Mouse (Mus musculus) heart, embryonic 15.5 days (tissue): ENCODE data around the gene Mettl25. TPM values are rescaled to one million over a fixed set of nuclear protein-coding genes. Genes with fewer than 3 reads are reported as not detected.

ENCODE experiments used
- ATAC-seq: fragments of 200-750 bp; cut with Nextera tagmentation; replicated peaks from 2 replicates; pipeline ENCODE4 v1.8.0; 2017; ENCODE audit warnings: low read depth, moderate TSS enrichment; ENCODE audit not compliant: insufficient number of reproducible peaks, insufficient read depth, low FRiP score
- H3K27ac ChIP-seq: fragments of 300-500 bp; sonication (generic); 2 replicates; pipeline ENCODE4 v1.5.1; 2015; ENCODE audit warnings: mild to moderate bottlenecking, inconsistent platforms
- H3K27me3 ChIP-seq: fragments of 300-500 bp; sonication (generic); 2 replicates; pipeline ENCODE4 v1.6.1; 2015; ENCODE audit warnings: inconsistent platforms
- H3K36me3 ChIP-seq: fragments of 300-500 bp; sonication (generic); 2 replicates; pipeline ENCODE4 v1.6.1; 2015; ENCODE audit warnings: mild to moderate bottlenecking, inconsistent platforms
- H3K4me1 ChIP-seq: fragments of 300-500 bp; sonication (generic); replicated peaks from 2 replicates; pipeline ENCODE4 v1.6.1; 2015; ENCODE audit warnings: inconsistent platforms
- H3K4me2 ChIP-seq: fragments of 300-500 bp; sonication (generic); 2 replicates; pipeline ENCODE4 v1.6.1; 2015; ENCODE audit warnings: inconsistent platforms, mild to moderate bottlenecking, moderate library complexity
- H3K4me3 ChIP-seq: fragments of 300-500 bp; sonication (generic); 2 replicates; pipeline ENCODE4 v1.5.1; 2015; ENCODE audit warnings: mild to moderate bottlenecking, inconsistent platforms
- H3K9ac ChIP-seq: fragments of 300-500 bp; sonication (generic); 2 replicates; pipeline ENCODE4 v1.6.1; 2015; ENCODE audit warnings: mild to moderate bottlenecking, inconsistent platforms
- H3K9me3 ChIP-seq: fragments of 300-500 bp; sonication (generic); replicated peaks from 2 replicates; pipeline ENCODE4 v1.6.1; 2016; ENCODE audit warnings: inconsistent platforms
- WGBS: fragments of 180-500 bp; shearing (Covaris S2); methylation state at CpG from one replicate; pipeline ENCODE4 v1.1.7; 2015; ENCODE audit warnings: mixed read lengths; 5-methylcytosine and 5-hydroxymethylcytosine counted together
- polyA plus RNA-seq: library from polyadenylated mRNA; unstranded; fragments of >200 nt; fragmentation: Nextera tagmentation; extraction: Ambion mirVana; gene quantifications from 2 replicates; pipeline ENCODE4 v1.2.1, GENCODE M21; 2015

The Mettl25 gene
- polyA plus RNA-seq, 1 experiment from 2014 or later, result 9.8 TPM

DNA sequence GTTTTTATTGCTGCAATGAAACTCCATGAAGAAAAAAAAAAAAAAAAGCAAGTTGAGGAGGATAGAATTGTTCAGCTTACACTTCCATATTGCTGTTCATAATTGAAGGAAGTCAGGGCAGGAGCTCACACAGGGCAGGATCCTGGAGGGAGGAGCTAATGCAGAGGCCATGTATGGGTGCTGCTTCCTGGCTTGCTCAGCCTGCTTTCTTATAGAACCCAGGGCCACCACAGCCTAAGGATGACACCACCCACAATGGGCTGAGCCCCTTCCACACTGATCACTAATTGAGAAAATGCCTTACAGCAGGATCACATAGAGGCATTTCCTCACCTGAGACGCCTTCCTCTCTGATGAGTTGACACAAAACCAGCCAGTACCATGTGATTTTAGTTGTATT, 95.2 kb downstream of the Mettl25 start:
- H3K9ac ChIP-seq, result no peak overlapping the region
- no peak overlapping the region for H3K4me2 ChIP-seq
- no peak for ATAC-seq
- H3K27ac ChIP-seq, result no peak overlapping the region
- WGBS, result 91% methylated on average over 1 of the region's 1 CpGs
- H3K27me3 ChIP-seq, result no peaks in the 10 kb centered on the region
- no peak overlapping the region for H3K4me3 ChIP-seq
- no peaks in the 10 kb centered on the region for H3K4me1 ChIP-seq
- no peaks in the 10 kb centered on the region for H3K9me3 ChIP-seq
- no peaks in the 10 kb centered on the region for H3K36me3 ChIP-seq

DNA sequence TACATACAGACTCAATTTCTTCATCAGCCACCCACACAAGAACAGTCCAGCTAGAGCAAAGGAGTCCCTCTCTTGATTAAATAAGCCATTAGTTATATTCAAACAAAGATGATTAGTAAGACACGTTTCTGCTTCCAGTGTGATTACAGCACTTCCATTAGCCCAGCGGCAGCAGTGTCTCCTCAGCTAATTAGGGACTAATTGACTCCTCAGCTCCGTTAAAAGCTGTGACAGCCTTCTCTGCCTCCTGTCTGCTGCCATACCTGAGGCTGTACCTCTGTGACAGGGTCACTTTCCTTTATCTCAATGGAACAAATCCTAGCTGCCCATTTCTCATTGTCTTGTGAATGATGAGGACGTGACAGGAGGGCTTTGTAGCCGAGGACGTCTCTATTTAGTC, 99.4 kb downstream of the Mettl25 start:
- H3K9me3 ChIP-seq, result no peaks in the 10 kb centered on the region
- no peak overlapping the region for H3K4me3 ChIP-seq
- no peak for ATAC-seq
- no peaks in the 10 kb centered on the region for H3K4me1 ChIP-seq
- H3K27me3 ChIP-seq, result no peaks in the 10 kb centered on the region
- WGBS, result 61% methylated on average over 6 of the region's 6 CpGs
- H3K36me3 ChIP-seq, result no peaks in the 10 kb centered on the region
- H3K9ac ChIP-seq, result no peak overlapping the region
- no peak overlapping the region for H3K4me2 ChIP-seq
- no peak overlapping the region for H3K27ac ChIP-seq

DNA sequence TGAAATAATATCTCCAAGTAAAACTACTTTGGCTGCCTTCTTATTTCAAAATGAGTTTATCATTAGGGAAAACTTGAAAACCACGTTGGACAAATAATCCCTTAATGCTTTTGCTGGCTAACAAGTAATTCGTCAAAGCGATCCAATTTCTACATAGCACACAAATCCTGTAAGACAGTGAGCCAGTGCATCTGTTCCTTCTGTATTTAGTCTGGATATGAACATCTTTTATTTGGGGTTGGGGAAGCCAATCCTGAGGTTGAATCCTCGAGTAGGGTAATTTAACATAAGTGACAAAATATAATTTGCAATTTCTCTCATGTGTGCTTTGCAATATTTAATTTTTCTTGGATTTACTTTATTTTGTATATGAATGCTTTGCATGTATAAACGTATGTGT, 102.2 kb downstream of the Mettl25 start:
- Histone ChIP-seq H3K27ac (no peak overlapping the region), H3K4me2 (no peak overlapping the region), H3K27me3 (no peaks in the 10 kb centered on the region), H3K36me3 (no peaks in the 10 kb centered on the region), H3K9me3 (no peaks in the 10 kb centered on the region), H3K4me1 (no peaks in the 10 kb centered on the region), H3K4me3 (no peak overlapping the region), H3K9ac (no peak overlapping the region)
- no peak for ATAC-seq
- 62% methylated on average over 5 of the region's 5 CpGs for WGBS

DNA sequence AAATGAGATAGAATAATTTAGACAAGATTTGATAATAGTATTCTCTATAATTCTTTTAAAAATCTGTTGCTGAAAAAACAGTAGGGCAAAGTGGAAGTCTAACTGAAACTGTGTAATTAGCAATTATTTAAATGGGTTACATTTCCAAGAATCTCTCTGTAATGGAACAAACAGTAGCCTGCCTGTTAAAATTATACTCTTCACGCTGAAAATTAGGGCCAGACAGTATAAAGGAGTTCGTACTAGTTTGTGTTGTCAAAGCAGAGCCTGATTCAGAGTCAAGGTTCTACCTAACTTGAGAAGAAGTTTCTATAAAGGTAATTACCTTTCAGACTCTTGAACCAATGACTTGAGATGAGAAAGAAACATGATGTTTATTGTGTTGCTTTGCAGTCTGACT, 113.4 kb downstream of the Mettl25 start:
- H3K9ac ChIP-seq, result no peak overlapping the region
- no peak overlapping the region for H3K27ac ChIP-seq
- H3K4me2 ChIP-seq, result no peak overlapping the region
- no peaks in the 10 kb centered on the region for H3K36me3 ChIP-seq
- ATAC-seq, result no peak
- H3K27me3 ChIP-seq, result no peaks in the 10 kb centered on the region
- 80% methylated on average over 2 of the region's 2 CpGs for WGBS
- H3K4me3 ChIP-seq, result no peak overlapping the region
- H3K9me3 ChIP-seq, result 0 out of 2 replicates have a peak, but pooled peaks cover 3% of the 10 kb centered on the region
- H3K4me1 ChIP-seq, result no peaks in the 10 kb centered on the region

DNA sequence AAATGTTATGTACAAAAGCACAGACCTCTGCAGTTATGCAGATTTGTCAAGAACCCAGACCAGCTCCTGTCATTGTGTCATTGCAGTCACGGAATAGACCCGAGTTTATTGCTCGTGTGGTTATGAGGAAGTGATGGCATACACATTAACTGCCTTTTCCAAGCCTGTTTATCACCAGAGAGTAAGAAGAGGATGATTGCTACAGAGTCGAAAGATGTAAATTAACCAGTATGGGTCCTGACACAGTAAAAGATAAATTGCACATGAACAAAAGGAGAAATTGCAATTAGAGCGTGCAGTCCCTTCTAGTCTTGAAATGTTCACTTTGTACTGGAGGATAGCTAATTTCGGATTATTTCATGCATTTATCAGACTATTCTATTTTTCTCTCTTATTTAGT, 113.8 kb downstream of the Mettl25 start:
- Histone ChIP-seq H3K9me3 (0 out of 2 replicates have a peak, but pooled peaks cover 3% of the 10 kb centered on the region), H3K36me3 (no peaks in the 10 kb centered on the region), H3K4me1 (no peaks in the 10 kb centered on the region), H3K27ac (no peak overlapping the region), H3K27me3 (no peaks in the 10 kb centered on the region), H3K9ac (no peak overlapping the region), H3K4me3 (no peak overlapping the region), H3K4me2 (no peak overlapping the region)
- 67% methylated on average over 6 of the region's 6 CpGs for WGBS
- no peak for ATAC-seq

DNA sequence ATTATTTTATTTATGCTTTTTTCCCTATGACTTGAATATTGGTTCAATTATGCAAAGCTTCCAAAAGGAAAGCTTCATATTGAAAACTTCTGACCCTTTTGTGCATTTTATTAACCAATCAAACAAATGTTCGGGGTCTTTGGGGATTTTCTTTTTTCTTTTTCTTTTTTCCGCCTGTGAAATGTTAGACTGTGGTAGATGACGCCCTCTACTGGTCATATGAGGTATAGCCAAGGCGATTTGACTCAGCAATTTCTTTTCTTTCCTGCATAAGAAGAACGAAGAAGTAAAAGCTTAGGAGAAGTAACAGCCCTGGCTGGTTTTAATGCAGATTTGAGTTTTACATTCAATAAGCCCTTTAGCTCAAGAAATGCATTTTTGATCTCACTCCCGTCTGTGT, 126.3 kb downstream of the Mettl25 start:
- H3K9me3 ChIP-seq, result no peaks in the 10 kb centered on the region
- no peak overlapping the region for H3K9ac ChIP-seq
- H3K4me3 ChIP-seq, result no peak overlapping the region
- no peak overlapping the region for H3K27ac ChIP-seq
- H3K36me3 ChIP-seq, result no peaks in the 10 kb centered on the region
- no peak for ATAC-seq
- WGBS, result 9% methylated on average over 6 of the region's 6 CpGs
- H3K27me3 ChIP-seq, result no peaks in the 10 kb centered on the region
- no peak overlapping the region for H3K4me2 ChIP-seq
- no peaks in the 10 kb centered on the region for H3K4me1 ChIP-seq

DNA sequence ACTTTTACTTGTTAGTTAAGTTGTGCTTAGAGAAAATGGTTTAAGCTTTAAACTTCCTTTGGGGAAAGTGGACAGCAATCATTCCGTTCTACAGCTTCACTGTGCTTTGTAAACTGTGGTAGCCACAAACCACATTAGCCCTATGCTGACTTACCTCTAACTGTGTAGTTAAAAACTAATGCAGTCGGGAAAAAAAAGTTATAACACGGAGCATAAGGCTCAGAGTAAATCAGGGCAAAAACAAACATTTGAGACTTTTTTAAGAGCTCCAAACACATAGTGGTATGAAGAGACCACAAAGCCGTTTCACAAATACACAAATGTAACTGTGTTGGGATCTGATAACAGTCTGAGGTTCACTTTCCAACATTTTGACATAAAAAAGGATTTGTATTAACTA, 126.8 kb downstream of the Mettl25 start:
- Histone ChIP-seq H3K4me3 (no peak overlapping the region), H3K9me3 (no peaks in the 10 kb centered on the region), H3K4me2 (no peak overlapping the region), H3K27me3 (no peaks in the 10 kb centered on the region), H3K9ac (no peak overlapping the region), H3K27ac (no peak overlapping the region), H3K36me3 (no peaks in the 10 kb centered on the region), H3K4me1 (no peaks in the 10 kb centered on the region)
- 59% methylated on average over 4 of the region's 4 CpGs for WGBS
- no peak for ATAC-seq

DNA sequence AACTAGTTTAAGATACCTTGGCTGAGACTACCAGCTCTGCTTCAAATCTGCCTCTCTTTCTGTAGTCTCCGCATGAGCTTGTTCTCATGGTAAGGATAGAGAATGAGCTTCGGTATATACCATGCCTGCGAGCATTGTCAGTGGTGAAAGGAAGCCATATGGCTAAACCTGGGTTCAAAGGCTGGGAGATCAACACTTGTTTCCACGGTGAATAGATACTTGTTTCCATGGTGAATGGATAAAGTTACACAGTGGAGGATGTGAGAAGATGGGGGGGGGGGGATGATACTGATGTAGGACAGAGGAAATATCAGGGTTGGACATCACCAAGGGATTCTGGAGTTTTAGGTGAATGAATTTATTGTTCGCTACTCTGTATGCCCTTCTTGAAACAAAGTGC, 128.0 kb downstream of the Mettl25 start:
- ATAC-seq, result no peak
- no peaks in the 10 kb centered on the region for H3K4me1 ChIP-seq
- no peaks in the 10 kb centered on the region for H3K27me3 ChIP-seq
- no peak overlapping the region for H3K4me3 ChIP-seq
- no peak overlapping the region for H3K9ac ChIP-seq
- H3K4me2 ChIP-seq, result no peak overlapping the region
- H3K27ac ChIP-seq, result no peak overlapping the region
- H3K36me3 ChIP-seq, result no peaks in the 10 kb centered on the region
- 74% methylated on average over 5 of the region's 5 CpGs for WGBS
- no peaks in the 10 kb centered on the region for H3K9me3 ChIP-seq

Other genes with a start within 250 kb of the Mettl25 start
- gene Ccdc59, start 313 bp downstream of the Mettl25 start, polyA plus RNA-seq, result 30.4 and 34.5 TPM in 2 replicates